Mouse (Mus musculus) heart, postnatal 25 days (tissue): ENCODE measurements around the gene Cdc42se1. TPM values are rescaled to one million over a fixed set of nuclear protein-coding genes. Genes with fewer than 3 reads are reported as not detected.
A peak's percentile ranks its signal among the peaks of the same experiment; 100 is the strongest.

Source experiments
- DNase-seq: peaks from one replicate; pipeline ENCODE4 v3.0.0; 2022; ENCODE audit warnings: low spot score
- intact Hi-C: fragments of 180-260 bp; cut with DNase I; formaldehyde crosslinking; loops from one replicate; pipeline ENCODE4 v1.15.1; 2025
- total RNA-seq, 2 experiments: library from RNA; stranded (reverse); gene quantifications; 2 replicates each; pipeline ENCODE4 v1.2.3; 2021

Cdc42se1 gene
- total RNA-seq, 2 experiments from 2014 or later: 19.9 to 26.0 TPM

DNA sequence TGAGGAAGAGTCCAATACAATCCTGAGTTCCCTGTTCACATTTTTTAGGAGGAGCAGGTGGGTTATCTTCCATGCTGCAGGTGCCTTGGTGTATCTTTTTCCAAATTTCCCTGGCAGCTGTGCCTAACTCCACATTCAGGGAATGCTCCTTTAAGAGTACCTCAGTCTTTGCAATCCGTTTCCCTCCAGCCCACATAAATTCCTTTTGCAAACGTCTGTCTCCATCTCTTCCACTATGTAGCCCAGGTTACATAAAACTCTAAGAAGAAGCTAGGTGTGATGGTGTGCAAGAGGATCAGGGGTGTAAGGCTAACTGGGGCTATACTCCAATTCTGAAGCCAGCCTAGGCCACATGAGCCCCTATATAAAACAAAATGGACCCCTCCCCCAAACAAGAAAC lies 14.6 kb downstream of the Cdc42se1 start:
- intact Hi-C loops: no loop called here

DNA sequence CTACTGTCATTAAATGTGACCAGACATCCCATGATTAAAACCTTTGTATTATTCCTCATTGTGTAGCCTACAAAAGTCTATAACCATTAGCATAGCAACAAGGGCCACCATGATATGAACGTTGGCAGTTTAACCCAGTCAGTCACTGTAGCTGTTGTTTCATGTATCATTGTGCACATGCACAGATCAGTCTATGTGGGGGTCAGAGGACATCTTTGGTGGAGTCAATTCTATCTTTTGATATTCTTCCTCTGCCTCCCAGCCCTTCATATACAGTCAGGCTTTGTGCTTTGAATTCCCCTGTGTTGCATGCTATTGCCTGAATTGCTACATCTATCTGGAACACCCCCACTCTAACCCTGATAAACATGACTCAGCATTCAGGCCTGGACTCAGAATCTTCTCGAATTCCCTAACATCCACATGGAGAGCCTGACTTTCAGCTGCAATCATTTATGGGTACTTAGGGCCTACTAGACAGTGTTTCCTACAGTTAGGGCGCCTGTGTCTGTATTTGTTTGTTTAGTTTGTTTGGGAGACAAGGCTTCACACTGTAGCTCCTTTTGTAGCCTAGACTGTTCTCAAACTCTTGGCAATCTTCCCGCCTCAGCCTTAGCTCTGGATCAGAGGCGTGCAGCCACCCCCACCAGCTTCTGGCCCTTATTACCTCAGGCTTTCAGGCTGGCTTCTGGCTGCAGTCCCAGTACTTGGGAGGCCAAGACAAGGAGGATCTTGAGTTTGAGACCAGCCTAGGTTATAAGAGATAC lies 18.1 kb downstream of the Cdc42se1 start:
- DNase-seq: no peak
- intact Hi-C loops: no loop called here

More for the DNA sequence above, 14.6 kb downstream of the Cdc42se1 start:
- no peak for DNase-seq

DNA sequence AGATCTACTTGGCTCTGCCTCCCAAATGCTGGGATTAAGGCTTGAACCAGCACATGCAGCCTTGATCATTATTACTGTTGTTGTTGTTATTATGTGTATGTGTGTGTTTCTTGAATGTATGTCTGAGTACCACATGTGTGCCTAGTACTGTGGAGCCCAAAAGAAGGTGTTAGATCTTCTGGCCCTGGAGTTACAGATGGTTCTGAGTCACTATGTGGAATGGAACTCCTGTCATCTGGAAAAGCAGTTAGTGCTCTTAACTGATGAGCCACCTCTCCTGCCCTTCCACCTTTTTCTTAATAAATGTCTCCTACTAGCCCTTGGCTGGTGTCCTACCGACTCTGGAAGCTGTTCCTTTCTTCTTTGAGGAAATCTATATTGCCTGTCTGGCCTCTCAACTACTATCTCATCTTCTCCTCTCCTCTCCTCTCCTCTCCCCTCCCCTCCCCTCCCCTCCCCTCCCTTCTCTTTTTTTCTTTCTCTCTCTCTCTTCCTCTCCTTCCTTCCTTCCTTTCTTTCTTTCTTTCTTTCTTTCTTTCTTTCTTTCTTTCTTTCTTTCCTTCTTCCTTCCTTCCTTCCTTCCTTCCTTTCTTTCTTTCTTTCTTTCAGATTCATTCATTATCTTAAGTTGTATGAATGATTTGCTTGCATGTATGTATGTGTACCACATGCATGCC lies 19.3 kb downstream of the Cdc42se1 start:
- intact Hi-C loops: no loop called here
- no peak for DNase-seq

DNA sequence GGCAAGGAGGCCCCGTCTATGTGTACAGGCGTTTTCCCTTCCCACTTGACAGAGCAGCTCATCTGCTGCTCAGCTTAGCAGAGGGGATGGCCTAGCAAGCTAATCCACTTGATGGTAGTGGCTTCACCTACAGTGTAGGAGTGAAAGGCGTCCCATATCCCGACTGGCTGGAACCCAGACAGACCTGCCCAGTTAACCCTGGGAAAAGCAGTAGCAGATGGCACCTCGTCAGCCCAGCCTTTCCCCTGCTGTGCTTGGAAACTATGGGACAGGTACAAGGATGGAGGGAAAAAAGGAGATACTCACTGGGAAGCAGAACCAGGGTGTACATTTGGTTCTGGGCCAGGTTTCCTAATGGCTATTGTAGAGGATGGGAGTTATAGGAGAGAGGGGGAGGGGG lies 21.8 kb downstream of the Cdc42se1 start:
- no peak for DNase-seq
- intact Hi-C loops: no loop called here

DNA sequence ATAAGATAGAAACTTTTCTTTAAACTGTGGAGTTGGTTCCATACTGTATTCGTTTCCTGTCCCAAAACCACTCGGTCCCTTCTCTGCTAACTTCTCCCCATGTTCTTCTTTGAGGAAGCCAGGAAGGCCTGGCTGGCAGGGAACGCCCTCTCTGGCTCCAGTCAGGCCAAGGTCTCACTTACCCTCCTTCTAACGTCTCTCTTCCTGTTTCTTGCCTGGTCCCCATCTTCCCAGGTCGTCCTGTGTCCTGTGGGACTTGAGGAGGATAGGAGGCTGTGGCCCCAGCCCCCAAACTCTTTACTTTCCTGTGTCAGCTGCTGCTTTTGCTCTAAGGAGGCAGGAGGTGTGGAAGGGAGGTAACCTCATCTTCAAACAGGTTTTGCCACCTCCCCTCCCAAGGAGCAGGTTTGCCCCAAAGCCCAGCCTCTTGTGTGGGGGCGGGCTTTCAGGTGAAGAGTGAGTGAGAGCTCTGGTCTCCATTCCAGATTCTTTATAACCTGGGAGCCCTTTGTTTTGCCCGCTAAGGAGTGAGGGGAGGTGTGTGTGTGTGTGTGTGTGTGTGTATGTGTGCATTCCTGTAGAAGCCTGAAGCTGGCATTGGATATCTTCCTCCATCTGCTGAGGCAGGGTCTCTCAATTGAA lies 22.4 kb downstream of the Cdc42se1 start, which contains the start of gene Bnipl:
TSS of gene Bnipl (minus strand) at position 411 of the 642 bp plus-strand sequence.
- intact Hi-C loops: no loop called here
- no peak for DNase-seq

DNA sequence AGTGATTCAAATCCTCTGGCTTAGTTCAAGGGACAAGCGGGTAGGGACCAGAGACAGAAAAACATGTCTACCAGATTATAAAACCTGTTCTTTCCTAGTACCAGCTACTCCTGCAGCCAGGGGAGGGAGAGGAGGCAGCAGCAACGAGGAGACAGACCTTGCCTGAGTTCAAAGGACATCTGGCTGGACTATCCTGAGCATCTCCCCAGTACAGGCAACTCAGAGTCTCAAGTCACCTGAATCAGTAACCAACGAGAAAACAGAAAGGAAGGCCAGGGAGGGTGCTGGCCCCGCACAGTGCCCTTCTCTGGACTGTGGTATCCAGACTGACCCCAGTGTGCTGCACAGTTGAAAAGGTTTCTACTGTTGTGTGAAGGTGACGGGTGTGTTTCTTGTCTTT lies 28.4 kb downstream of the Cdc42se1 start:
- intact Hi-C loops: no loop called here
- no peak for DNase-seq

DNA sequence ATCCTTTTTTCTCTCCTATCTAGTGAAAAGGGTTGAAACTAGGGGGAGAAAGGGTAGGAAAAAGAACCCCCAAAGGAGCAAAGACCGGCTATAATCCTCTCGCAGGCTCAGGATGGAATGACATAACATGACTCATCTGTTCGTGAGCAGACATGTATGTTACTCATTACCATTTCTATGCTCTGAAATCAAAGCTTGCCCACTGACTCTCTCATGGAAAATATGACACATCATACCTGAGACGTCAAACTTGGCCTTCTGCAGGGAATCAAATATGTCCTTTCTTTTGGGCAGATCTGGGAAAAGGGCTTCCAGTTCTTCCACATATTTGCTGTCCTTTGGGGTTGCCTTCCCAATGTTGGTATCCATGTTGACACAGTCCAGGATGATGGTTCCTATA lies 33.4 kb downstream of the Cdc42se1 start:
- intact Hi-C loops: loop anchor here (2.0 to 5.0 kb wide), 2 partner anchors 45 to 119 kb away; partner anchors contain the start of genes Gabpb2 and Tnfaip8l2
- no peak for DNase-seq

DNA sequence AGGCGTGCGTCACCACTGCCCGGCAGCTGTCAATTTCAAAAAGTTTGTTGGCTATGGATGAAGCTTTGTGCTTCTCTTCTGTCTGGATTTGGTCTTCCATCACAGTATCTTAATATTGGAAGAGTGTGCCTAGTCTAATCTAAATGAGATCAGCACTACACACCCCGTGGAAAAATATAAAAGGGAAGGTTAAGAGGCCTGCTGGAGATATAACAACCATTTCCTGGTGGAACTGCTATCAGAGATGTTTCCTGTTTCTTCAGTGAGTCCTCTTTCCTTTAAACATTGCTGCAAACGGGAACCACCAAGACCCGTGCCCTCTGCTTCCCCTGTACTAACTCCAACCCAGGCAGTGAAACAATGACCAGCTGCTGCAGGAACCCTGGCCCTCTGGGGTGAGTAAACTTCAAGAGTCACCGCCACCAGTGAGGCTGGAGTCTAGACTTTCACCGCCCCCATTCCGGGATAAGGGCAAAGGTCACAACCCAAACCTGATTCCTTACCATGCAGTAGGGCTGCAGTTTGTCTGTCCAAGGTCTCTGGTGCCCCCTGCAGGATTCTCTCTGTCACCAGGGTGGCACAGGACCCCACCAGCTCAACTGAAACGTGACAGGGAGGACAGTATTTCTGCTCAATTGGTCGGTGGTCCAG lies 34.7 kb downstream of the Cdc42se1 start:
- intact Hi-C loops: loop anchor here (2.0 to 5.0 kb wide), 2 partner anchors 46 to 120 kb away; partner anchors contain the start of genes Gabpb2 and Tnfaip8l2
- peak; percentile 35 for DNase-seq

DNA sequence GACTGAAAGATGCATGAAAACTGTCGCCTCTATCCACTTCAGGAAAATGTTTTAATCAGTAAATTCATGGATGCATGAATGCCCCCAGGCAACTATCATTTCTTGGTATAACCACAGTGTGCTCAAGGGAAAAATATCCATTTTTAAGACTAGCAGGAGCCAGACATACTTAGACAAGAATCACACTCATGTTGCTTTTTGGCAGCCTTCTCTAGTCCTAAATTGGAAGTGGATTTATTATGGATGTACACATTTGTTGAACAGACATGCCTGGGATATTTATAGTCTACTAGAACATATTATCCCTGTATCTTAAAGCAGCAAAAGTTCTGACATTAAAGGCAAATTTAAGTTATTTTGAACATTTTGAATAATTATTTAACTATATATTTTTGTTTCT lies 36.2 kb downstream of the Cdc42se1 start:
- intact Hi-C loops: loop anchor here (5.0 kb wide), 1 partner anchor 47 kb away; the partner anchor contains the start of gene Gabpb2
- DNase-seq: no peak

DNA sequence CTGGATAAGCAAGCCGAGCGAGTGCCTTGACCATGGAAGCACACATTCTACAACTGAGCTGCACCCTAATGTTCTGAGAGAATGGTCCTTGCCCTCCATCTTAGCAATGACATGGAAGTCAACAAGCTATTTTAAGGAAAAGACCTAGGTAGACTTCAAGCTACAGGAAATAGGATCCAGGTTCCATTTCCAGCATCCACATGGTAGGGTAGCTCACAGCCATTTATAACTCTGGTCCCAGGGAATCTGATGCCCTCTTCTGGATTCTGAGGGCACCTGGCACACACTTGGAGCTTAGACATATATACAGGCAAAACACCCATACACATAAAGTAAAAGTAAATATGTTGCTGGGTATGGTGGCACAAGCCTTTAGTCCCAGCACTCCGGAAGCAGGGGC lies 37.5 kb downstream of the Cdc42se1 start:
- DNase-seq: no peak
- intact Hi-C loops: no loop called here

DNA sequence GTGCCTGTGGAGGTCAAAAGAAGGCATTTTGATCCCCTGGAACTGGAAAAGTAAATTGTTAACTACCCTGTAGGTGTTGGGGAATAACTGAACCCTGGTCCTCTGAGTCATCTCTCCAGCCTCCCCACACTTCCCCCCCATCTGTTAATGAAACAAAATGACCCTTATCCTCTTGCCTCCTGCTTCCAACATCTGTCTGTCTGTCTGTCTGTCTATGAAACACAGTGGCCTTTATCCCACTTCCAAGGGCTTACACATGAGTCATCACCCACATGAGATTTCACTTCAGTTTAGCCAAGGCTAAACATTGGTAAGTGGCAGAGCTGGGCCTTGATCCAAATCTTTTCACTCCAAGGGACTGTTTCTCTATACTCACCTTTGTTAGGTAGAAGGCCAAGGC lies 39.3 kb downstream of the Cdc42se1 start:
- intact Hi-C loops: no loop called here
- no peak for DNase-seq

DNA sequence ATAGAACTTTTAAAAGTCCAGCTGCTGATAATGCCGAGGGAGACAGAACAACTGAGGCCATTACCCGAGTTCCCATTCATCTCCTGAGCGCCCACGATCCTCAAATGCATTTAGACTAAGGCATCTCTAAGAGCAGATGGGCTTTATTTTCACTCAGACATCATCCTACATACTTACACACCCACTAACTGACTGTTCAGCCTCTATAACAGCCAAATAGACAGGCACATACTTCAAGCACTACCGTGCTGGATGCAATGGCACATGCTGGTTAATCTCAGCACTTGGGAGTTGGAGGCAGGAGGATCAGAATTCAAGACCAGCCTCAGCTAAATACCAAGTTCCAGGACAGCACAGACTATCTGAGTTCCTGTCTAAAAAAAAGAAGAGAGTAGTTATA lies 41.3 kb downstream of the Cdc42se1 start:
- intact Hi-C loops: no loop called here

DNA sequence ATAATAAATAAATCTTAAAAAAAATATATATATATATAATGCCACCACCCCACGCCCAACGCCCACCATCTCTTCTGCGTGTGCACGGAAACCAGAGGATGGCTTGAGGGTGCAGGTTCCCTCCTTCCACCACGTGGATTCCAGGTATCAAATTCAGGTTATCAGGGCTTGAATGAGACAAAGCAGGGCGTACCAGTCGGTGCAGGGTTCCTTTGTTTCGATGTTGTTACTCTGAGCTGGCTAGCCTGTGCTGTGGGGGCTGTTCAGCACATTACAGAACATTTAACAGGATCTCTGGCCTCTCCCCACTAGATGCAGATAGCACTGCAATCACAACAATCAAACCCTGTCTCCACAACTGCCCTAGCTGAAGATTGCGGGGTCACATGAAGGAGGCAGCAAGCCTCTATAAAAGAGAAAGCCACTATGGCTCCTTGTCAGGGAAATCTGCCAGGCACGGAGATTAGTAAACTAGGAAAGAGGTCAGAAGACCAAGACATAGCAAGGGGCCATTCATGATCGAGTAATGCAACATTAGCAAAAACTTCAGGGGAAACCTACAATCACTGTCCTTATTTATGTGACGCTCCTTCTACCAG lies 42.3 kb downstream of the Cdc42se1 start:
- no peak for DNase-seq
- intact Hi-C loops: no loop called here

More for the DNA sequence above, 41.3 kb downstream of the Cdc42se1 start:
- no peak for DNase-seq

DNA sequence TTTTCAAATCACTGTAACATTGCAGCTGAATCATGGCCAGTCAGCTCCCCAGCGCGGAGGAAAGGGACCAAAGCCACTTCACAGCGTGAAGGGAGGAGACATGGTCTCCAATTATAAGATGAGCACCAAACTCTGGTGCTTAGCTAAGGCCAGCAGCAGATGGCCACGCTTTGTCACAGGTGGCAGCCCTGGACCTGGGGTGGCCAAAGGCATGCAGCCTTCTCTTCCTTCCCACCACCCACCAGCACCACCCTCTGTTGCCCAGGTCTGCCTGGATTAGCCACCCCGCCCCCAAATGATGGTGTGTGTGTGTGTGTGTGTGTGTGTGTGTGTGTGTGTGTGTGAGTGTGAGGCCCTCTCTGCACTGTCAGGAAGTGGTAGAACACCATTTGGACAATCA lies 44.9 kb downstream of the Cdc42se1 start:
- intact Hi-C loops: no loop called here
- DNase-seq: no peak

DNA sequence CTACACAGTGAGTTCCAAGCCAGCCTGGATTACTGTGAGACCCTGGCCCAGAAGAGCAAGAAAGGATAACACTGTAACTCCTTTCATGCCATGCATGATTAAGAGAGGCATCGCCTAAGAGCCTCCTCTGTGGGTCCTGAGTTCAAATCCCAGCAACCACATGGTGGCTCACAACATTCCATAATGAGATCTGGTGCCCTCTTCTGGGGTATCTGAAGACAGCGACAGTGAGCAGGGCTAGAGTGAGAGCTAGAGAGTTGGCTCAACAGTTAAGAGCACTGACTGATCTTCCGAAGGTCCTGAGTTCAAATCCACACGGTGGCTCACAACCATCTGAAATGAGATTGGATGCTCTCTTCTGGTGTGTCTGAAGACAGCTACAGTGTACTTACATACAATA lies 45.9 kb downstream of the Cdc42se1 start:
- no peak for DNase-seq
- intact Hi-C loops: no loop called here

DNA sequence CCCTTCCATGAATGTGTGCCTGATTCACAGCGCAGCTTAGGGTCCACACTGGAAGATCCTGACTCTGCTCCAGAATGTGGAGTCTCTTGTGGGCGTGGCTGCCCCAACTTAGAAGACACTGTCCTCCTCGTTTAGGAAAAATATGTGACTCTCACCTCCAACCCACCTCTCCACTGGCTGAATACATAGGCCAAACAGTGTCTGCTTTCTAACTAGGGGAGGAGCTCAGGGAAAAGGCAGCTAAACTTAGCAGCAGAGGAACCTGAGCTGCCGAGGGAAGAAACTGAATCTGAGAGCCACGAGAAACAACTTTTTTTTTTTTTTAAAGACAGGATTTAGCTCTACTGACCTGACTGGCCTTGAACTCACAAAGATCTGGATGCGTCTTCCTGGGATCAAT lies 46.6 kb downstream of the Cdc42se1 start:
- intact Hi-C loops: no loop called here

DNA sequence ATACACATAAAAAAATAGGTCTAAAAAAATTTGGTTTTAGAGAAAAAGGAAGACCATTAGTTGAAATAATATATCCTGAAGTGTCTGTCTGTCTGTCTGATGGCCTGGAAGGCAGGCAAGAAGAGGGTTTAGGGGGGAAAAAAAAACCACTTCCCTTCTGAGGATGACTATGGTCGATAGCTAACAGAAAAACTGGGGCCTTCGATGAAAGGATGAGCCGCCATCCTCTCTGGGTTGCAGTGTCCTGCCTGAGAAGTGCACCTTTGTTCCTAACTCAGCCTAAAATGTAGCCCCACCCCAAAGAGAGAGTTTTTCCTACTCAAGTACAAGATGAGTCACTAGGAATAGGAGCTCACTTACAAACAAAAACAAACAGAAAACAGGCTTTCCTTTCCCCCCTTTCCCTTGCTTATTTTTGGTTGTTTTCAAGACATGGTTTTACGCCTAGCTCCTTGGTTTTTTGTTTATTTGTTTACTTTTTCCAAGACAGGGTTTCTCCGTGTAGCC lies 47.9 kb downstream of the Cdc42se1 start:
- DNase-seq: no peak
- intact Hi-C loops: no loop called here

More for the DNA sequence above, 46.6 kb downstream of the Cdc42se1 start:
- no peak for DNase-seq

DNA sequence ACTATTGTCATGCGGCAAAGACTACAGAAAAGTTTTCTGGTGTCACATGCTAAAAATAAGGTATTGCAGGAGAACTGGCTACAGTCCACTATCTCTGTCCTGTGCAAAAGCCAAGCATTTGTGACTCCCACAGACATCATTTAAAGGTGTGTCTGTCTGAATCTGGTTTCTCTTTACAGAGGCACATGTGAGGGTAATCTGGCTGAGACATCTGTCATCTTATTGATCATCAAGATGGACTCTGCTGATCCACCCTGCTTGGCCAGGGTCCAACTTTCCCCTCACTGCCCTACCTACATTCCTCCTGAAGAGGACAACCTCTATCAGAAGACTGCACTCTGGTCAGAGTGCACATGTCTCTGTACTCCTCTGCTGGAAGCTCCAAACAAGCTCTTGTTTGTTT lies 48.6 kb downstream of the Cdc42se1 start:
- intact Hi-C loops: no loop called here
- DNase-seq: no peak

DNA sequence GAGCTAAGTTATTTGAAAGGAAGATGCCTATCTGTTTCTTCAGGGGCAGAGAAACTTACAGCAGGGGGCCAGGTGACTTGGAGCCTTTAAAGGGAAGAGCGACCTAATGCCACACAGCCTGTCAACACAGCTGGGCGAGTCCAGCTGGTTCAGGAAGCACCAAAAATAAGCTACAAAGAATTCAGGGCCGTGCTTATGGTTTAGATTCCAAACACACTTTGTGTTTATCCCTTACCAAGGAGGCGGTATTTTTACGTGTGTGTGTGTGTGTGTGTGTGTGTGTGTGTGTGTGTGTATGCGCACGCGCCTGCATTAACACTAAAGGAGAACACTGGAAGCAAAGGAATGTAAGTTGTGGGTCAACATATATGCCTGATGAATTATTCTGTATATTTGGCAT lies 52.2 kb downstream of the Cdc42se1 start:
- intact Hi-C loops: loop anchor here (2.0 kb wide), 1 partner anchor 64 kb away; the partner anchor contains the start of gene Gabpb2
- DNase-seq: no peak
